Mouse (Mus musculus) liver, adult 2 months (tissue): ENCODE measurements around the gene Hira. TPM values are rescaled to one million over a fixed set of nuclear protein-coding genes. Genes with fewer than 3 reads are reported as not detected.
A peak's percentile ranks its signal among the peaks of the same experiment; 100 is the strongest.
"Not testable (repeated sequence)": the region's sequence is repeated elsewhere in the genome, so short reads cannot be mapped to it uniquely, and the experiment has no call there.

ENCODE experiments used
- DNase-seq: peaks from one replicate; pipeline ENCODE4 v3.0.0-alpha.2; 2011; ENCODE audit warnings: low read depth, low spot score; ENCODE audit errors: extremely low read depth
- H3K27ac ChIP-seq: fragments of 200-500 bp; replicated peaks from 2 replicates; pipeline ENCODE4 v1.5.1; 2012; ENCODE audit warnings: low read depth, mild to moderate bottlenecking, control low read depth, inconsistent platforms, low read length; ENCODE audit not compliant: insufficient read depth
- H3K27me3 ChIP-seq: fragments of 200-500 bp; 2 replicates; pipeline ENCODE4 v1.6.1; 2012; ENCODE audit warnings: mild to moderate bottlenecking, moderate library complexity, low read length, inconsistent platforms; ENCODE audit not compliant: control insufficient read depth, insufficient read depth
- H3K36me3 ChIP-seq: fragments of 200-500 bp; 2 replicates; pipeline ENCODE4 v1.6.1; 2012; ENCODE audit warnings: low read length, inconsistent platforms; ENCODE audit not compliant: control insufficient read depth, insufficient read depth
- H3K4me1 ChIP-seq: fragments of 200-500 bp; 2 replicates; pipeline ENCODE4 v1.6.1; 2011; ENCODE audit warnings: low read length; ENCODE audit not compliant: control insufficient read depth, insufficient read depth
- H3K4me3 ChIP-seq: fragments of 200-500 bp; 2 replicates; pipeline ENCODE4 v1.5.1; 2011; ENCODE audit warnings: low read depth, mild to moderate bottlenecking, control low read depth, low read length, moderate library complexity; ENCODE audit not compliant: insufficient read depth
- H3K79me2 ChIP-seq: fragments of 200-500 bp; 2 replicates; pipeline ENCODE4 v1.6.1; 2012; ENCODE audit warnings: inconsistent platforms, mild to moderate bottlenecking, low read length, moderate library complexity; ENCODE audit not compliant: control insufficient read depth, insufficient read depth
- H3K9ac ChIP-seq: fragments of 200-500 bp; 2 replicates; pipeline ENCODE4 v1.6.1; 2012; ENCODE audit warnings: low read depth, mild to moderate bottlenecking, control low read depth, inconsistent platforms, low read length
- CTCF ChIP-seq: fragments of 200-500 bp; IDR thresholded peaks from 2 replicates; pipeline ENCODE4 v1.5.1; 2011; ENCODE audit warnings: low read depth, low read length, control low read depth
- POLR2A ChIP-seq: fragments of 200-500 bp; IDR thresholded peaks from 2 replicates; pipeline ENCODE4 v1.6.1; 2011; ENCODE audit warnings: low read length, control low read depth; ENCODE audit not compliant: insufficient read depth; ENCODE audit errors: extremely low read depth
- WGBS: fragments of 180-500 bp; shearing (Covaris S2); methylation state at CpG from one replicate; pipeline ENCODE4 v1.1.7; 2018; 5-methylcytosine and 5-hydroxymethylcytosine counted together
- polyA plus RNA-seq: library from polyadenylated mRNA; depleted of rRNA; stranded (reverse); fragments of >200 nt; gene quantifications from 2 replicates; pipeline ENCODE4 v1.2.3, GENCODE M21; 2012
- total RNA-seq: library from RNA; depleted of rRNA; stranded (reverse); fragments of >200 nt; gene quantifications from 2 replicates; pipeline ENCODE4 v1.2.3, GENCODE M21; 2014

Hira gene
- total and polyA plus RNA-seq, 2 experiments: 8.2 to 19.6 TPM

- Histone ChIP-seq H3K4me1 (0 out of 2 replicates have a peak, but pooled peaks cover 3% of the 10 kb centered on the region), H3K79me2 (no peaks in the 10 kb centered on the region), H3K9ac (no peak overlapping the region), H3K36me3 (no peaks in the 10 kb centered on the region), H3K27me3 (no peaks in the 10 kb centered on the region), H3K4me3 (no peak overlapping the region), H3K27ac (no peak overlapping the region)
- peak; percentile 89 for DNase-seq
- TF ChIP-seq POLR2A (no peak), CTCF (no peak)
- 59% methylated on average over 1 of the region's 1 CpGs for WGBS
These were observed 16.7 kb upstream of the Hira start for GRCm38 (mm10) chr16:18860186-18860585.

GRCm38 (mm10) chr16:18870495-18870894 is 6.3 kb upstream of the Hira start:
- DNase-seq, H3K4me3 ChIP-seq, H3K79me2 ChIP-seq, H3K27ac ChIP-seq, H3K9ac ChIP-seq, H3K27me3 ChIP-seq, H3K4me1 ChIP-seq: not testable (repeated sequence)
- peaks cover 19% of the 10 kb centered on the region for H3K36me3 ChIP-seq
- WGBS: 92% methylated on average over 1 of the region's 1 CpGs

GRCm38 (mm10) chr16:18876091-18876441 is 771 bp upstream of the Hira start:
- TF ChIP-seq POLR2A (no peak), CTCF (no peak)
- WGBS: 1% methylated on average over 17 of the region's 17 CpGs
- H3K4me3 ChIP-seq: peak overlapping the region; percentile 99

GRCm38 (mm10) chr16:18877386-18878090 is 701 bp downstream of the Hira start:
- peak; percentile 71 for DNase-seq
- Histone ChIP-seq H3K9ac (peak overlapping the region; percentile 84), H3K4me1 (peaks cover 7% of the 10 kb centered on the region), H3K36me3 (peaks cover 8% of the 10 kb centered on the region; the same call in 1 of the 2 replicates), H3K27ac (peak overlapping the region; percentile 55), H3K79me2 (peaks cover 4% of the 10 kb centered on the region; the same call in 1 of the 2 replicates), H3K4me3 (peak overlapping the region; percentile 99), H3K27me3 (no peaks in the 10 kb centered on the region)
- WGBS: under 1% methylated on average over 43 of the region's 43 CpGs
- TF ChIP-seq CTCF: peak; percentile 21; the same call in 1 of the 2 replicates
- 0 out of 2 replicates have a peak, but pooled peaks have one; percentile 18 for TF ChIP-seq POLR2A

More at GRCm38 (mm10) chr16:18876091-18876441, 771 bp upstream of the Hira start:
- Histone ChIP-seq H3K9ac (peak overlapping the region; percentile 46), H3K4me1 (peaks cover 7% of the 10 kb centered on the region), H3K27me3 (no peaks in the 10 kb centered on the region), H3K36me3 (peaks cover 19% of the 10 kb centered on the region), H3K79me2 (peaks cover 4% of the 10 kb centered on the region; the same call in 1 of the 2 replicates), H3K27ac (peak overlapping the region; percentile 50)
- no peak for DNase-seq

GRCm38 (mm10) chr16:18878091-18878720 is 1.4 kb downstream of the Hira start:
- H3K9ac ChIP-seq: peak overlapping the region; percentile 84
- H3K27ac ChIP-seq: peak overlapping the region; percentile 55
- no peaks in the 10 kb centered on the region for H3K27me3 ChIP-seq
- peak overlapping the region; percentile 99 for H3K4me3 ChIP-seq
- DNase-seq: no peak
- 28% methylated on average over 20 of the region's 20 CpGs for WGBS
- H3K4me1 ChIP-seq: peaks cover 7% of the 10 kb centered on the region
- H3K36me3 ChIP-seq: peaks cover 3% of the 10 kb centered on the region; the same call in 1 of the 2 replicates
- no peak for TF ChIP-seq POLR2A
- no peak for TF ChIP-seq CTCF
- H3K79me2 ChIP-seq: peaks cover 8% of the 10 kb centered on the region; the same call in 1 of the 2 replicates

GRCm38 (mm10) chr16:18884044-18884443 is 7.2 kb downstream of the Hira start:
- no peak for DNase-seq
- peaks cover 2% of the 10 kb centered on the region for H3K4me1 ChIP-seq
- peaks cover 32% of the 10 kb centered on the region; the same call in 1 of the 2 replicates for H3K79me2 ChIP-seq
- H3K27me3 ChIP-seq: no peaks in the 10 kb centered on the region
- H3K9ac ChIP-seq: no peak overlapping the region
- no peak overlapping the region for H3K27ac ChIP-seq
- H3K36me3 ChIP-seq: no peaks in the 10 kb centered on the region
- no peak overlapping the region for H3K4me3 ChIP-seq
- no peak for TF ChIP-seq CTCF
- TF ChIP-seq POLR2A: no peak
